Mouse (Mus musculus): Measurements from ENCODE around the gene Olfr462. TPM values are rescaled to one million over a fixed set of nuclear protein-coding genes. Genes with fewer than 3 reads are reported as not detected.

The Olfr462 gene
- polyA plus RNA-seq, 1 experiment: not detected

DNA sequence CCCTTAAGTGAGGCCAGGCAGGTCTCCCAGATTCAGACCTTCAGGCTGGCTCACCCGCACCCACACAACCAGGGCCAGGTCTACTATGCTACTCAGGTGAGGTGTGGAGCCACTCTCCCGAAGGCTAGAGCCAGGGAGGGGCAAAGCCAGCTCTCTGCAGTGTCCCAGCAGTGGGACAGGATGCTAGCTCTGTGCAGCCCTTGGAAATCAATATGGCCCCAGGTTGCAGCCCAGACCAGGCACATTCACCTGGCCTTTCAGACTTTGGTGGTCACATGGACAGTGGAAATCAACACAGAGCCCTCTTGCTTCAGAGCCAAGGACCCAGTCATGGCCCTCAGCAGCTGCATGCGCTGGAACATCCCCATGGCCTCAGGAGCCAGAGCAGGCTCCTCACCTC is 12.3 kb upstream of the Olfr462 start:
- H3K27me3 ChIP-seq (ENCODE audit: control insufficient read depth, insufficient read depth, low read length): no peaks in the 10 kb centered on the region
- no peaks in the 10 kb centered on the region for H3K4me1 ChIP-seq (replicated peaks; ENCODE audit: control insufficient read depth, insufficient read depth, low read length)
- no peak for TF ChIP-seq POLR2A (IDR thresholded peaks at IDR 0.05; ENCODE audit: control insufficient read depth, extremely low read depth, insufficient read depth, low read length, poor library complexity)
- TF ChIP-seq CTCF (IDR thresholded peaks at IDR 0.05; ENCODE audit: borderline replicate concordance, control insufficient read depth, extremely low read depth, insufficient read depth, low read length, poor library complexity): no peak
- no peak overlapping the region for H3K4me3 ChIP-seq (ENCODE audit: control insufficient read depth, insufficient read depth, low read length)
- 82% methylated on average over 3 of the region's 3 CpGs for WGBS
- no peaks in the 10 kb centered on the region for H3K36me3 ChIP-seq (ENCODE audit: control insufficient read depth, insufficient read depth, low read length)
- DNase-seq: no peak
- H3K27ac ChIP-seq (ENCODE audit: control insufficient read depth, insufficient read depth, low read length): no peak overlapping the region

DNA sequence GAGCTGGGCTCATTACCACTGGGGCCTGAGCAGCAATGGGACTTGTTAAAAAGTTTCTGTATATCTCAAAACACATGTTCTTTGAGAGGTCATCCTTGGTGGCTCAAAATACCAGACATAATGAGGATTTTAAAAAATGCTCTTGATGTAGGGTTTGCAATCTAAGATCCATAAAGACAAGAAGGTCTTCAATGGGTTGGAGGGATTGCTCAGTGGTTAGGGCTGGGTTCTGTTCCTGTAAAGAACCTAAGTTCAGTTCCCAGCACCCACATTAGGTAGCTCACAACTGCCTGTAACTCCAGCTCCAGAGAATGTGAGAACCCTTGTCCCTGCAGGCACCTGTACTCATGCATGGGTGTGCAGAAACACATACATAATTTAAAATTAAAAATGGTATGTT is 5.2 kb upstream of the Olfr462 start, which contains the start of gene Olfr463:
Olfr463 (minus strand) TSS at position 101 of the 400 bp plus-strand sequence.
- TF ChIP-seq CTCF (IDR thresholded peaks at IDR 0.05; ENCODE audit: borderline replicate concordance, control insufficient read depth, extremely low read depth, insufficient read depth, low read length, poor library complexity) (no peak), POLR2A (IDR thresholded peaks at IDR 0.05; ENCODE audit: control insufficient read depth, extremely low read depth, insufficient read depth, low read length, poor library complexity) (no peak)
- Histone ChIP-seq H3K36me3 (ENCODE audit: control insufficient read depth, insufficient read depth, low read length) (no peaks in the 10 kb centered on the region), H3K4me1 (replicated peaks; ENCODE audit: control insufficient read depth, insufficient read depth, low read length) (no peaks in the 10 kb centered on the region), H3K27me3 (ENCODE audit: control insufficient read depth, insufficient read depth, low read length) (no peaks in the 10 kb centered on the region), H3K4me3 (ENCODE audit: control insufficient read depth, insufficient read depth, low read length) (no peak within 1 kb of the TSS), H3K27ac (ENCODE audit: control insufficient read depth, insufficient read depth, low read length) (no peak within 1 kb of the TSS)
- DNase-seq: no peak

DNA sequence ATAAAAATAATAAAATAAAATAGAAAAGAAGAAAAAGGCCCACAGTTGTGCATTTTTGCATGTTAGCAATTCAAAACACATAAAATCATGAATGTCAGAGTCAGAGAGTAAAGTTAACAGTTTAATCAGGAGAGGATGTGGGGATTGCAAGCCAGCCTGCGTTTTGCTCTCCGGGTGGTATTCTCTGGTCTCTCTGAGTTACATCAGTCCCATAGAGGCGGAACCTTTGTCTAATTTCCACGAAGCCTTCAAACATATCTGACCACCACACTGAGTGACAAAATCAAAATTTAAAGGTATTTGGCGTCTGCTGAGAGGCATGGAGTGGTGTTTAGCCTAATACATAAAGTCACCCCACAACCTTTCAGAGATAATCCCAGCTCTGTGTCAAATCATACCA is 7.2 kb downstream of the Olfr462 start:
- Histone ChIP-seq H3K27ac (ENCODE audit: control insufficient read depth, insufficient read depth, low read length) (no peak overlapping the region), H3K4me3 (ENCODE audit: control insufficient read depth, insufficient read depth, low read length) (no peak overlapping the region), H3K27me3 (ENCODE audit: control insufficient read depth, insufficient read depth, low read length) (no peaks in the 10 kb centered on the region), H3K36me3 (ENCODE audit: control insufficient read depth, insufficient read depth, low read length) (no peaks in the 10 kb centered on the region), H3K4me1 (replicated peaks; ENCODE audit: control insufficient read depth, insufficient read depth, low read length) (no peaks in the 10 kb centered on the region)
- TF ChIP-seq CTCF (IDR thresholded peaks at IDR 0.05; ENCODE audit: borderline replicate concordance, control insufficient read depth, extremely low read depth, insufficient read depth, low read length, poor library complexity) (no peak), POLR2A (IDR thresholded peaks at IDR 0.05; ENCODE audit: control insufficient read depth, extremely low read depth, insufficient read depth, low read length, poor library complexity) (no peak)
- no peak for DNase-seq
- 88% methylated on average over 5 of the region's 5 CpGs for WGBS

DNA sequence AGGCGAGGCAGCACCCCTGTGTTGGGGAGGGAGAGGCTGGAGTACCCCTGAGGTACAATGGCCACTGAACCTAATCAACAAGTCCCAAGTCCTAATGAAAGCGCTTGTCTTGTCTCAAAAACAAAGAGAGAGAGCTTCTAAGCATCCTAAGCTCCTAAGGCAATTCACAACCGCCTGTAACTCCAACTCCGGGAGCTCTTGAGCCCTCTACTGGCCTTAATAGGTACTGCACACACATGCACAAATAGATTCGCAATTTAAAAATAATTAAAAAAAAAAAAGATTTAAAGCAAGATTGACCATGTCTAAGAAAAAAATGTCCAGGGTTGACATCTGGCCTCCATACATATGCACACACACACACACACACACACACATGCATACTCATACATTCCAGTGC is 8.6 kb downstream of the Olfr462 start:
- no peaks in the 10 kb centered on the region for H3K27me3 ChIP-seq (ENCODE audit: control insufficient read depth, insufficient read depth, low read length)

DNA sequence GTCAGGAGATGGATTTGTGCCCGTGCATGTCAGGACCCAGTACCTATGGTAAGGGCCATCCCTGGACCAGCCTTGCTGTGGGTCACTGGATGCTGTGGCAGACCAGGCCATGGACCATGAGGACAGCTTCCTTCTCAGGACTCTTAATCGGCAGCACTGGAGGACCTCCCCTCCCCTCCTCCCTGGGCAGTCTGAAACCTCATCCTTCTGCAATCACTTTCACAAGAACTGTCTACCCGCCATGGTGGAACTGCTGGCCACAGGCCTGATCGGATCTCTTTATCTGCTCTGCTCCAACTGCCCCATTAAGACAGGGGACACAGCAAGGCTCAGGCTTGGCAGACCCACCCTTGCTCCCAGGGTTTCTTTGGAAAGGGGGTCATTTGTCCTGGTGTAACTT is 10.4 kb downstream of the Olfr462 start:
- DNase-seq: no peak
- no peak overlapping the region for H3K4me3 ChIP-seq (ENCODE audit: control insufficient read depth, insufficient read depth, low read length)
- 77% methylated on average over 4 of the region's 4 CpGs for WGBS
- H3K4me1 ChIP-seq (replicated peaks; ENCODE audit: control insufficient read depth, insufficient read depth, low read length): no peaks in the 10 kb centered on the region
- H3K27ac ChIP-seq (ENCODE audit: control insufficient read depth, insufficient read depth, low read length): no peak overlapping the region
- no peaks in the 10 kb centered on the region for H3K36me3 ChIP-seq (ENCODE audit: control insufficient read depth, insufficient read depth, low read length)
- TF ChIP-seq POLR2A (IDR thresholded peaks at IDR 0.05; ENCODE audit: control insufficient read depth, extremely low read depth, insufficient read depth, low read length, poor library complexity): no peak
- no peak for TF ChIP-seq CTCF (IDR thresholded peaks at IDR 0.05; ENCODE audit: borderline replicate concordance, control insufficient read depth, extremely low read depth, insufficient read depth, low read length, poor library complexity)
- no peaks in the 10 kb centered on the region for H3K27me3 ChIP-seq (ENCODE audit: control insufficient read depth, insufficient read depth, low read length)

More for the DNA sequence above, 8.6 kb downstream of the Olfr462 start:
- H3K4me1 ChIP-seq (replicated peaks; ENCODE audit: control insufficient read depth, insufficient read depth, low read length): no peaks in the 10 kb centered on the region
- WGBS: 44% methylated on average over 5 of the region's 5 CpGs
- TF ChIP-seq POLR2A (IDR thresholded peaks at IDR 0.05; ENCODE audit: control insufficient read depth, extremely low read depth, insufficient read depth, low read length, poor library complexity): no peak
- no peak for TF ChIP-seq CTCF (IDR thresholded peaks at IDR 0.05; ENCODE audit: borderline replicate concordance, control insufficient read depth, extremely low read depth, insufficient read depth, low read length, poor library complexity)
- H3K27ac ChIP-seq (ENCODE audit: control insufficient read depth, insufficient read depth, low read length): no peak overlapping the region
- peak; percentile 5 for DNase-seq
- H3K4me3 ChIP-seq (ENCODE audit: control insufficient read depth, insufficient read depth, low read length): no peak overlapping the region
- no peaks in the 10 kb centered on the region for H3K36me3 ChIP-seq (ENCODE audit: control insufficient read depth, insufficient read depth, low read length)

DNA sequence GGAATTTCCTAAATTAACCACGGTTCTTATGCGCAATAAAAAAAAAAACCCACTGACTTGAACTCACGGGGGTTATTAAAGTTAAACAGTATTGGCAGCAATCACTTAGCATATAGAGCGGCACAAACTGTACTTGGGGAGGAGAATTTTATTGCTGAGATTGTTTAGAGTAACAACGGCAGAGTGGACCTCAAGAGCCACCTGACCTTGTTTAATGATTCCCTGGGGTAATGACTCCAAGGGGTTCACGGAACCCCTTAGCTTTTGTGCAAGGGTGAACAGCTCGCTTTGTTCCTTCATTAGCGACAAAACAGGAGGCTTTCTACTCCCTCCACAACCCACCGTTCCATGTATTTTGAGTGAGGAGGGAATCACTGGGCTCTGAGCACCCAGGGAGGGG is 12.2 kb downstream of the Olfr462 start:
- Histone ChIP-seq H3K27ac (ENCODE audit: control insufficient read depth, insufficient read depth, low read length) (no peak overlapping the region), H3K4me3 (ENCODE audit: control insufficient read depth, insufficient read depth, low read length) (no peak overlapping the region), H3K4me1 (replicated peaks; ENCODE audit: control insufficient read depth, insufficient read depth, low read length) (no peaks in the 10 kb centered on the region), H3K27me3 (ENCODE audit: control insufficient read depth, insufficient read depth, low read length) (no peaks in the 10 kb centered on the region), H3K36me3 (ENCODE audit: control insufficient read depth, insufficient read depth, low read length) (no peaks in the 10 kb centered on the region)
- 81% methylated on average over 9 of the region's 9 CpGs for WGBS
- no peak for DNase-seq
- TF ChIP-seq POLR2A (IDR thresholded peaks at IDR 0.05; ENCODE audit: control insufficient read depth, extremely low read depth, insufficient read depth, low read length, poor library complexity) (no peak), CTCF (IDR thresholded peaks at IDR 0.05; ENCODE audit: borderline replicate concordance, control insufficient read depth, extremely low read depth, insufficient read depth, low read length, poor library complexity) (no peak)

DNA sequence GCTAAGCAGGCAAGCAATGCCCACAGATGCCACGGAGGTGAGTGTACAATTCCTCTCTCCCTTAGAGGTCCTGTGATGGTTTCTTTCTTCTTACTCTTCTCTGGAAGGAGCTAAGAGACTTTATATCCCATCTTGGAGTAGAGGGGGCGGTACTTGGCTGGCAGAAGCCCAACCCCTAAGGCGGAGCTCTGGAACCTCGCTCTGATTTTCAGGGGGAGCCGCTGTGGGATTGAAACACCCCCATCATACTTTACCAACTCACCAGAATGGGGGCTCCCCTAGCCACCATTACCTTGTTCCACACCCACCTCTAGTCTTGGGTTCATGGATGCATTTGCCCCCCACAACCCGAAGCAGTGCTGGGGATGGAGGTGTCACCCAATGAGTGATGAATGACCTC is 16.6 kb downstream of the Olfr462 start, which contains the start of gene Epx:
Epx (minus strand) TSS at position 101 of the 400 bp plus-strand sequence.
- Histone ChIP-seq H3K36me3 (ENCODE audit: control insufficient read depth, insufficient read depth, low read length) (no peaks in the 10 kb centered on the region), H3K27me3 (ENCODE audit: control insufficient read depth, insufficient read depth, low read length) (no peaks in the 10 kb centered on the region; the same call in 1 of the 2 replicates), H3K4me3 (ENCODE audit: control insufficient read depth, insufficient read depth, low read length) (no peak within 1 kb of the TSS), H3K27ac (ENCODE audit: control insufficient read depth, insufficient read depth, low read length) (no peak within 1 kb of the TSS), H3K4me1 (replicated peaks; ENCODE audit: control insufficient read depth, insufficient read depth, low read length) (no peaks in the 10 kb centered on the region)
- no peak for DNase-seq
- TF ChIP-seq POLR2A (IDR thresholded peaks at IDR 0.05; ENCODE audit: control insufficient read depth, extremely low read depth, insufficient read depth, low read length, poor library complexity) (no peak), CTCF (IDR thresholded peaks at IDR 0.05; ENCODE audit: borderline replicate concordance, control insufficient read depth, extremely low read depth, insufficient read depth, low read length, poor library complexity) (no peak)
- 85% methylated on average over 6 of the region's 6 CpGs for WGBS
